Mouse (Mus musculus): Measurements from ENCODE around the gene Cfhr2. TPM values are rescaled to one million over a fixed set of nuclear protein-coding genes. Genes with fewer than 3 reads are reported as not detected.
"Not testable (repeated sequence)": the region's sequence is repeated elsewhere in the genome, so short reads cannot be mapped to it uniquely, and the experiment has no call there.

The Cfhr2 gene
- under 1 TPM in 1 of 2 experiments, not detected in 1; 0.25 TPM for total RNA-seq (2021)
- long read RNA-seq, result 0 reads

DNA sequence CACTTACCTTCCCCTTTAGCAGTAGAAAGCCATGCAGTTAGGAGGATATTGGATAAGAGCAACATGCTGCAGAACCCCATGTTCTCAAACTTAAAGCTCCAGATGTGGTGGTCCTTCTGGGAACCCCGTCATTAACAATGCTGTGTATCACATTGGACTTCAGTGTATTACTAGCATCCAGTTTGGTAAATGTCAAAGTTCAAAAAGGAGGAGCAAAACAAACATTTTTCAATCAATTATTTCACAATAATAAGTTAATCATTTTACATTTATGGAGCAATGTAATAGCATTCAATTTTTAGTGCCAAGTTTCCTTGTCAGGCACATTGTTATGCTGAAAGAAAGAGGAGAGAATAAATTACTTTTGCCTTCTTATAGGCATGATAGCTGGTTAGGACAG lies at the start of gene Cfhr2:
Gene Cfhr2 (minus strand): TSS at position 155 of the 400 bp plus-strand sequence.
- no peak for DNase-seq (ENCODE audit: low spot score in 2 of 2)

DNA sequence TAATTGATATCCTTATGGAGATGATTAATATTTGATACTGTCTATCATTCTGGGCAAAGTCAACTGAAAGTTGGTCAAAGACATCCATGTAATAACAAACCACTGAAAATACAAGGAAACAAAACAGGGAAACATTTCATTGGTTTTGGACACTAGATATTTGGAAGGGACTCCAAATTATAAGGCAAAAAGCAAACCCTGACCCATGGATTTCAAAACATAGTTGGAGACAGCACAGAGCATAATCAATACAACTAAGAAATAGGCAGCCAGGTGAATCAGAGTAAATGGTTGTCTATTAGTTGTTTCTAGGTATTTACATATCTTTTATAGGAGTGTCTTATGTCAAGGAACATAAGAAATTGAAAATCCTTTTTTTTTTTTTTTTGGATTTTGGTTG lies 5.2 kb upstream of the Cfhr2 start:
- no peak for DNase-seq (ENCODE audit: low spot score in 2 of 2)

DNA sequence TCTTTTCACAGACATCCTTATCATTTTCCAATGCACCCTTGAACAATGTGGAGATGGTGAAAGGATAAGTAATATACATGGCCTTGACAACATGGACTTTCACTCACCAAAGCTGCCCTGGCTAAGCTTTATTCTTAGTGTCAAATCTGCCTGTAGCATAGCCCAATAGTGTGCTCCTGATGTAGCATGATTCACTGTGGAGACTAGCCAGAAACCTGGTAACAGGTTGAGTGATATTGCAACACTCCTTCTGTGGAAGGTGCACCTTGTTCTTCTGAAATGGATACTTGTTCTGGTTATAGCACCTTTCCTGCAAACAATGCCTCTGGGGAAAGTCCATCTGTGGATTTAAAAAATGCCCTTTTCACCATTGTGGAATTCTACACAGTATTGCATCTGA lies 1.7 kb upstream of the Cfhr2 start:
- no peak for DNase-seq (ENCODE audit: low spot score in 2 of 2)

DNA sequence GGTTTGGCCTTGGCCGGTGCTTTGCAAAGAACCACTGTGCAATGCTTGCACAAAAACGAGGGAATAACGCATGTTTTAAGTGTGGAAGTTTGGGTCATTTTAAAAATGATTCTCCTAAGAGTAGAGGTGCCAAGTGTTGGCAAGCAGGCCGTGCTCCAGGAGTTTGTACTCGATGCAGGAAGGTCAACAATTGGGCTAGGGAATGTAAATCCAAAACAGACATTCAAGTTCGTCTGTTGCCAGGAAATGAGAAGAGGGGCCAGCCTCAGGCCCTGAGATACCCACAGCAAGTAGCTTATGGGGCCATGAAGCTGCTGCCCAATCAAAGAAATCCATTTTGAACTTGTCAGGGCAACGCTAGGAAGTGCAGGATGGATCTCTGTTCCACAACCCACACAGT lies 18.8 kb downstream of the Cfhr2 start:
- no peak for DNase-seq (ENCODE audit: low spot score in 2 of 2)

DNA sequence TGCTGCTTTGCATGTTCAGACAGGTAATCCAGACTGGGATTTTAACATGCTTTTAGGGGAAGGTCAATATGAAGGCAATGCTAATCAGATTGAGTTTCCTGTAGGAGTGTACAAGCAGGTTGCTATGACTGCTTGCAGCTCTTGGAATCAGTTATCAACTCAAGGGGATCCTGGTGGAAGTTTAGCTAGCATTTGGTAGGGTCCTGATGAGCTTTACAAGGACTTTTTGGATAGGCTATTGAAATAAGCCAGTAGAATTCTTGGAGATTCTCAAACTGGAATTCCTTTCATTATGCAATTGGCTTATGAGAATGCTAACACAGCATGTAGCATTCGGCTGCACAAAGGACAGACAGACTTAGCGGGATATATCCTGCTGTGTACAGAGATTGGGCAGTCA lies 19.2 kb downstream of the Cfhr2 start:
- DNase-seq (ENCODE audit: low spot score in 2 of 2), result no peak

DNA sequence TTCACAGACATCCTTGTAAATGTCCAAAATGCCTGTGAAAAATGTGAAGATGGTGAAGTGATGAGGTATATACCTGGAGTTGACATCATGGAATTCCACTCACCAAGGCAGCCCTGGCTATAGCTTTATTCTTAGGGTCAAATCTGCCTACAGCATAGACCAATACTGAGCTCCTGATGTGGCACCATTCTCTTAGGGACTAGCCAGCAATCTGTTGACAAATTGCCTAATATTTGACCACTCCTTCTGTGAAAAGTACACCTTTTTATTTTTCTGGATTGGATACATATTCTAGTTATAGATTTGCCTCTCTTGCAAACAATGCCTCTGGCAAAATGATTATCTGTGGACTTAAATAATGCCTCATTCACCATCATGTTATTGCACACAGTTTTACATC lies 49.9 kb downstream of the Cfhr2 start:
- no peak for DNase-seq (ENCODE audit: low spot score in 2 of 2)

DNA sequence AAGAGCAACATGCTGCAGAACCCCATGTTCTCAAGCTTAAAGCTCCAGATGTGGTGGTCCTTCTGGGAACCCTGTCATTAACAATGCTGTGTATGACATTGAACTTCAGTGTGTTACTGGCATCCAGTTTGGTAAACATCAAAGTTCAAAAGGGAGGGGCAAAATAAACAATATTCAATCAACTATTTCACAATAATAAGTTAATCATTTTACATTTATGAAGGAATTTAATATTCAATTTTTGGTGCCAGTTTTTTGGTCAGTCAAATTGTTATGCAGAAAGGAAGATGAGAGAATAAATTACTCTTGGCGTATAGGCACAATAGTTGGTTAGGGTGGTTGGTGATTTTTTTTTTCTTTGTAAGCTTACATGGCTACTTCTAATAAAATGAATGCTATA lies 77.4 kb downstream of the Cfhr2 start, which contains the start of gene Gm4788:
Gene Gm4788 (minus strand): TSS at position 101 of the 400 bp plus-strand sequence.
- DNase-seq (ENCODE audit: low spot score in 2 of 2), result no peak

DNA sequence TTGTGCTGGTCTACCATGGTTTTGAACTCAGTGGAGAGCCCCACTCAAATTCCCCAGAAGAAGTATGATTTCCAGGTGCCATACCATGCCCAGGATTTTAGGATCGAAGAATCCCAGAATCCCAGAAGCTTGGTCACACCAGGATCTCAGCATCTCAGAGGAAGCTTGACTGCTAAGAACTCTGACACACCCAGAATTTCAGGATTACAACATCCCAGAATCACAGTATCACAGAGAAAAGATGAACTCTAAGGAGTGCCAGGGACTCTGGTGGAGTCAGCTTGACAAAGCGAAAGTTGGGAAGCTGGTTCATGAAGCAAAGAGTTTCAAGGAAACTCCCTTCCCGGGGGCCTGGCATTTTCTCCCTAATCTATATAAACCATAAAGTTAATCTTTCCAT lies 88.6 kb downstream of the Cfhr2 start:
- not testable (repeated sequence) for DNase-seq (ENCODE audit: low spot score in 2 of 2)

Other genes with a start within 250 kb of the Cfhr2 start
- not detected for gene Gm4788, start 77.5 kb downstream of the Cfhr2 start, total RNA-seq (2021)

Measured in layer of hippocampus, adult 18-20 months (tissue).